Mouse (Mus musculus): ENCODE data around the gene Ccr1. TPM values are rescaled to one million over a fixed set of nuclear protein-coding genes. Genes with fewer than 3 reads are reported as not detected.
A peak's percentile ranks its signal among the peaks of the same experiment; 100 is the strongest.
"Not testable (repeated sequence)": the region's sequence is repeated elsewhere in the genome, so short reads cannot be mapped to it uniquely, and the experiment has no call there.

Gene Ccr1
- polyA plus RNA-seq, 1 experiment from 2014 or later: 2.9 TPM

DNA sequence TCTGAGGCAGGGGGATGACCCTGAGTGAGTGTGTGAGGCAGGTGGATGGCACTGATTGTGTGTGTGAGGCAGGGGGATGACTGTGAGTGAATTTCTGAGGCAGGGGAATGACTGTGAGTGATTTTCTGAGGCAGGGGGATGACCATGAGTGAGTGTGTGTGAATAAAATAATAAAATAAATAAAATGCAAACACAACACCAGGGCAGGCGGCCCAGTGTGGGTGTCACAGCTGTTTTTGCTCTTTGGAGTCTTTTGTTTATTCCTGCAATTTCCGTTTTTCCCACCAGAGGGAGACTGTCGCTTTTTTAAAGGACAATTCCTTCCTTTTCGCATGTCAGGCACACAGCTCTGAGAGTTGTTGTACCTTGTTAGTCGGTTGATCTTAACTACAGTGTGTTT lies 42.5 kb downstream of the Ccr1 start:
- not testable (repeated sequence) for H3K27me3 ChIP-seq (ENCODE audit: control insufficient read depth, insufficient read depth, low read depth, low read length); H3K9ac ChIP-seq (ENCODE audit: low read depth, low read length); H3K36me3 ChIP-seq (ENCODE audit: control insufficient read depth, insufficient read depth); ATAC-seq (ENCODE audit: low read depth); H3K27ac ChIP-seq (ENCODE audit: low read length); H3K4me3 ChIP-seq (ENCODE audit: low read depth, low read length); H3K9me3 ChIP-seq (replicated peaks; ENCODE audit: control insufficient read depth, low read length)
- 4% methylated on average over 5 of the region's 5 CpGs for WGBS (ENCODE audit: insufficient replicate concordance)
- Histone ChIP-seq H3K4me2 (ENCODE audit: low read depth, low read length) (peak overlapping the region; percentile 96; the same call in 1 of the 2 replicates), H3K4me1 (ENCODE audit: control insufficient read depth, low read depth, low read length) (peaks cover 51% of the 10 kb centered on the region)

DNA sequence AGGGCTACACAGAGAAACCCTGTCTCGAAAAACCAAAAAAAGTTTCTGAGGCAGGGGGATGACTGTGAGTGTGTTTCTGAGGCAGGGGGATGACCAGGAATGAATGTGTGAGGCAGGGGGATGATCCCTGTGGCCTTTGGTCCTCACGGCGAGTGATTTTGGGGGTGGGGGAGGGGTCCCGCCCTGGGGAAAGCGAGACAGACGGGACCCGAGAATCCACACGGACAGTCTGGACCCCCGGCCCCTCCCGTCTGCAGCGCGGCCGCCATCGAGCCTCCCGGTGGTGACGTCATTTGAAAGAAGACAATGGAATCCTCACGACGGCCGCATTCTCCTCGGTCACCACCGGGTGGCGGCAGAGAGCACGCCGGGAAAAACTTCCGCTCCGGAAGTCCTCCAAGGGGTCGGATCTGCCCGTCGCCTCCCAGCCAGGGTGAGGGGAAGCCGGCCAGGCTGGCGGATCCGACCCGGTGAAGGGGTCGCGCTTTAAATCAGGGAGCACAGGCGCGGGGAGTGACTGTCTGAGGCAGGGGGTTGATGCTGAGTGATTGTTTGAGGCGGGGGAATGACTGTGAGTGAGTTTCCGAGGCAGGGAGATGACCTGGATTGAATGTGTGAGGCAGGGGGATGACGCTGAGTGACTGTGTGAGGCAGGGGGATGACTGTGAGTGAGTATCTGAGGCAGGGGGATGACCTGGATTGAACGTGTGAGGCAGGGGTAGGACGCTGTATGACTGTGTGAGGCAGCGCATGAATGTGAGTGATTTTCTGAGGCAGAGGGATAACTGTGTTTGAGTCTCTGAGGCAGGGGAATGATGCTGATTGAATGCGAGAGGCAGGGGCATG lies 43.2 kb downstream of the Ccr1 start:
- H3K4me2 ChIP-seq (ENCODE audit: low read depth, low read length): peak overlapping the region; percentile 96
- WGBS (ENCODE audit: insufficient replicate concordance): 3% methylated on average over 43 of the region's 44 CpGs
- no peaks in the 10 kb centered on the region for H3K36me3 ChIP-seq (ENCODE audit: control insufficient read depth, insufficient read depth)
- ATAC-seq (ENCODE audit: low read depth): peak; percentile 55
- peak overlapping the region; percentile 96 for H3K27ac ChIP-seq (ENCODE audit: low read length)
- H3K27me3 ChIP-seq (ENCODE audit: control insufficient read depth, insufficient read depth, low read depth, low read length): no peaks in the 10 kb centered on the region
- peak overlapping the region; percentile 76 for H3K9ac ChIP-seq (ENCODE audit: low read depth, low read length)
- H3K4me1 ChIP-seq (ENCODE audit: control insufficient read depth, low read depth, low read length): peaks cover 44% of the 10 kb centered on the region
- peak overlapping the region; percentile 72 for H3K4me3 ChIP-seq (ENCODE audit: low read depth, low read length)
- H3K9me3 ChIP-seq (replicated peaks; ENCODE audit: control insufficient read depth, low read length): no peaks in the 10 kb centered on the region

DNA sequence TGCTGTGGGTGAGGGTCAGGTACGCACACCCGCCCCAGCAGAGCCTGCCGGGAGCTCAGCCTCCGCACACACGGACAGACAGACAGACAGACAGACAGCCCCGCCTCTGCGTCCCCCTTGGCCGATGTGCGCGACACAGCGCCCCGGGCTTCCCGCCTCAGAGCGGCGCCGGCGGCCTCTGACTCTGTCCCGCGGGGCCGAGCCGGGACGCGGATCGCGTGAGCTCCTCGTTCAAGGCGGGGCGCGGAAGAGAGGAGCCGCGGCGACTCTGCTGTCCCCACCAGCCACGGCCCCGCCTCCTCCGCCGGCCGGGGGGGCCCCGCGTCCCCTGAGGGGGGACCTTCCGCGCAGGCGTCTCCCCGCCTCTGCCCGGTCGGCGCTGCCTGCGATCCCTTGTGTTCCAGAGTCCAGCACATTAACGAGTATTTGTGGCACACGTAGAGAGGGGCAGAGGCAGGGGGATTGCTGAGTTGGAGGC lies 43.9 kb downstream of the Ccr1 start:
- WGBS (ENCODE audit: insufficient replicate concordance): under 1% methylated on average over 40 of the region's 49 CpGs
- peak overlapping the region; percentile 76 for H3K9ac ChIP-seq (ENCODE audit: low read depth, low read length)

DNA sequence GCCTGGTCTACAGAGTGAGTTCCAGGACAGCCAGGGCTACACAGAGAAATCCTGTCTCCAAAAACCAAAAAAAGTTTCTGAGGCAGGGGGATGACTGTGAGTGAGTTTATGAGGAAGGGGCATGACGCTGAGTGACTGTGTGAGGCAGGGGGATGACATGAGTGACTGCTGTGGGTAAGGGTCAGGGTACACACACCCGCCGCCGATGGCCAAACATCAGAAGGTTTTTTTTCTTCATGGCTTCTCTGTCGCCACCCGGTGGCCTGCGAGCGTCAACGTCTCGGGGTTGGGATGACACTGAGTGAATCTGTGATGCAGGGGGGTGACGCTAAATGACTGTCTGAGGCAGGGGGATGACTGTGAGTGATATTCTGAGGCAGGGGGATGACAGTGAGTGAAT lies 44.5 kb downstream of the Ccr1 start:
- not testable (repeated sequence) for H3K36me3 ChIP-seq (ENCODE audit: control insufficient read depth, insufficient read depth); H3K9me3 ChIP-seq (replicated peaks; ENCODE audit: control insufficient read depth, low read length); H3K27me3 ChIP-seq (ENCODE audit: control insufficient read depth, insufficient read depth, low read depth, low read length)
- peak overlapping the region; percentile 96 for H3K4me2 ChIP-seq (ENCODE audit: low read depth, low read length)
- under 1% methylated on average over 11 of the region's 11 CpGs for WGBS (ENCODE audit: insufficient replicate concordance)
- peak overlapping the region; percentile 72 for H3K4me3 ChIP-seq (ENCODE audit: low read depth, low read length)
- peak overlapping the region; percentile 76 for H3K9ac ChIP-seq (ENCODE audit: low read depth, low read length)
- peak; percentile 49 for ATAC-seq (ENCODE audit: low read depth)
- peak overlapping the region; percentile 96 for H3K27ac ChIP-seq (ENCODE audit: low read length)
- peaks cover 37% of the 10 kb centered on the region for H3K4me1 ChIP-seq (ENCODE audit: control insufficient read depth, low read depth, low read length)

More for the DNA sequence above, 43.9 kb downstream of the Ccr1 start:
- Histone ChIP-seq H3K27ac (ENCODE audit: low read length) (peak overlapping the region; percentile 96), H3K4me2 (ENCODE audit: low read depth, low read length) (peak overlapping the region; percentile 96), H3K4me3 (ENCODE audit: low read depth, low read length) (peak overlapping the region; percentile 72), H3K27me3 (ENCODE audit: control insufficient read depth, insufficient read depth, low read depth, low read length) (no peaks in the 10 kb centered on the region), H3K36me3 (ENCODE audit: control insufficient read depth, insufficient read depth) (no peaks in the 10 kb centered on the region), H3K9me3 (replicated peaks; ENCODE audit: control insufficient read depth, low read length) (no peaks in the 10 kb centered on the region), H3K4me1 (ENCODE audit: control insufficient read depth, low read depth, low read length) (peaks cover 40% of the 10 kb centered on the region)
- peak; percentile 82 for ATAC-seq (ENCODE audit: low read depth)

GRCm38 (mm10) chr9:123923146-123923991 lies 45.1 kb downstream of the Ccr1 start:
- Histone ChIP-seq H3K4me2 (ENCODE audit: low read depth, low read length) (peak overlapping the region; percentile 96), H3K4me3 (ENCODE audit: low read depth, low read length) (peak overlapping the region; percentile 72), H3K9ac (ENCODE audit: low read depth, low read length) (peak overlapping the region; percentile 76), H3K4me1 (ENCODE audit: control insufficient read depth, low read depth, low read length) (peaks cover 31% of the 10 kb centered on the region), H3K27me3 (ENCODE audit: control insufficient read depth, insufficient read depth, low read depth, low read length) (no peaks in the 10 kb centered on the region), H3K36me3 (ENCODE audit: control insufficient read depth, insufficient read depth) (no peaks in the 10 kb centered on the region), H3K9me3 (replicated peaks; ENCODE audit: control insufficient read depth, low read length) (no peaks in the 10 kb centered on the region), H3K27ac (ENCODE audit: low read length) (peak overlapping the region; percentile 96)
- under 1% methylated on average over 50 of the region's 53 CpGs for WGBS (ENCODE audit: insufficient replicate concordance)
- ATAC-seq (ENCODE audit: low read depth): peak; percentile 12

Other genes starting within 250 kb of the Ccr1 start
- gene Cxcr6, start 162.2 kb downstream of the Ccr1 start, polyA plus RNA-seq (2015; fragmentation: Nextera tagmentation; extraction: Ambion mirVana): 0.13 and 0.22 TPM in 2 replicates
- 3.9 and 4.7 TPM in 2 replicates for gene Fyco1, start 116.8 kb downstream of the Ccr1 start, polyA plus RNA-seq (2015; fragmentation: Nextera tagmentation; extraction: Ambion mirVana)
- 0.02 and 0.06 TPM in 2 replicates for gene Xcr1, start 106.7 kb downstream of the Ccr1 start, polyA plus RNA-seq (2015; fragmentation: Nextera tagmentation; extraction: Ambion mirVana)
- 0.07 TPM in 1 of 2 replicates, not detected in the other for gene Ccr1l1, start 9.7 kb upstream of the Ccr1 start, polyA plus RNA-seq (2015; fragmentation: Nextera tagmentation; extraction: Ambion mirVana)
- 0.14 and 0.18 TPM in 2 replicates for gene Ccr3, start 53.3 kb upstream of the Ccr1 start, polyA plus RNA-seq (2015; fragmentation: Nextera tagmentation; extraction: Ambion mirVana)
- gene Ccr2, start 133.3 kb upstream of the Ccr1 start, polyA plus RNA-seq (2015; fragmentation: Nextera tagmentation; extraction: Ambion mirVana): 4.3 and 5.6 TPM in 2 replicates
- 2.2 and 2.6 TPM in 2 replicates for gene Ccr5, start 152.9 kb upstream of the Ccr1 start, polyA plus RNA-seq (2015; fragmentation: Nextera tagmentation; extraction: Ambion mirVana)